Mouse (Mus musculus): ENCODE measurements at regions not wholly inside any gene's neighbourhood (a gene's known extent, or its start where the extent isn't known, plus 50 kb on each side); places are given as distances from the start of the nearest gene placed in this dataset.

- no peak for DNase-seq (ENCODE audit: low read depth in 1 of 2, low spot score in 2 of 2)
Observed at GRCm38 (mm10) chr2:9589200-9589599, 291.9 kb upstream of the 4930412O13Rik start.

GRCm38 (mm10) chr2:9592531-9592930 is 288.5 kb upstream of the 4930412O13Rik start:
- DNase-seq (ENCODE audit: low read depth in 1 of 2, low spot score in 2 of 2): no peak

GRCm38 (mm10) chr2:9593931-9594330 is 287.1 kb upstream of the 4930412O13Rik start:
- no peak for DNase-seq (ENCODE audit: low read depth in 1 of 2, low spot score in 2 of 2)

GRCm38 (mm10) chr2:9595236-9595850 is 285.7 kb upstream of the 4930412O13Rik start:
- DNase-seq (ENCODE audit: low read depth in 1 of 2, low spot score in 2 of 2): no peak

- DNase-seq (ENCODE audit: low read depth in 1 of 2, low spot score in 2 of 2): no peak
Observed at GRCm38 (mm10) chr2:9596135-9596534, 284.9 kb upstream of the 4930412O13Rik start.

GRCm38 (mm10) chr2:9604984-9605383 is 276.1 kb upstream of the 4930412O13Rik start:
- no peak for DNase-seq (ENCODE audit: low read depth in 1 of 2, low spot score in 2 of 2)

- DNase-seq (ENCODE audit: low read depth in 1 of 2, low spot score in 2 of 2): no peak
Observed at GRCm38 (mm10) chr2:9607547-9607946, 273.5 kb upstream of the 4930412O13Rik start.

- no peak for DNase-seq (ENCODE audit: low read depth in 1 of 2, low spot score in 2 of 2)
Observed at GRCm38 (mm10) chr2:9614415-9614814, 266.6 kb upstream of the 4930412O13Rik start.

GRCm38 (mm10) chr2:9616292-9616691 is 264.8 kb upstream of the 4930412O13Rik start:
- DNase-seq (ENCODE audit: low read depth in 1 of 2, low spot score in 2 of 2): no peak

GRCm38 (mm10) chr2:9620303-9621244 is 260.5 kb upstream of the 4930412O13Rik start:
- no peak for DNase-seq (ENCODE audit: low read depth in 1 of 2, low spot score in 2 of 2)

GRCm38 (mm10) chr2:9623702-9624101 is 257.4 kb upstream of the 4930412O13Rik start:
- DNase-seq (ENCODE audit: low read depth in 1 of 2, low spot score in 2 of 2): no peak

GRCm38 (mm10) chr2:9628026-9628425 is 253.0 kb upstream of the 4930412O13Rik start:
- no peak for DNase-seq (ENCODE audit: low read depth in 1 of 2, low spot score in 2 of 2)

- no peak for DNase-seq (ENCODE audit: low read depth in 1 of 2, low spot score in 2 of 2)
Observed at GRCm38 (mm10) chr2:9632719-9633446, 248.2 kb upstream of the 4930412O13Rik start.

GRCm38 (mm10) chr2:9639262-9639661 is 241.8 kb upstream of the 4930412O13Rik start:
- DNase-seq (ENCODE audit: low read depth in 1 of 2, low spot score in 2 of 2): no peak

GRCm38 (mm10) chr2:9641629-9642028 is 239.4 kb upstream of the 4930412O13Rik start:
- no peak for DNase-seq (ENCODE audit: low read depth in 1 of 2, low spot score in 2 of 2)

- no peak for DNase-seq (ENCODE audit: low read depth in 1 of 2, low spot score in 2 of 2)
Observed at GRCm38 (mm10) chr2:9642411-9642810, 238.6 kb upstream of the 4930412O13Rik start.

- no peak for DNase-seq (ENCODE audit: low read depth in 1 of 2, low spot score in 2 of 2)
Observed at GRCm38 (mm10) chr2:9646466-9646865, 234.6 kb upstream of the 4930412O13Rik start.

- no peak for DNase-seq (ENCODE audit: low read depth in 1 of 2, low spot score in 2 of 2)
Observed at GRCm38 (mm10) chr2:9646963-9647362, 234.1 kb upstream of the 4930412O13Rik start.

GRCm38 (mm10) chr2:9650082-9650481 is 231.0 kb upstream of the 4930412O13Rik start:
- no peak for DNase-seq (ENCODE audit: low read depth in 1 of 2, low spot score in 2 of 2)

- DNase-seq (ENCODE audit: low read depth in 1 of 2, low spot score in 2 of 2): no peak
Observed at GRCm38 (mm10) chr2:9658880-9659279, 222.2 kb upstream of the 4930412O13Rik start.

- no peak for DNase-seq (ENCODE audit: low read depth in 1 of 2, low spot score in 2 of 2)
Observed at GRCm38 (mm10) chr2:9669621-9670020, 211.4 kb upstream of the 4930412O13Rik start.

All from monocyte, adult 2 months (primary cell).